In genomic region chr11:74828965-74829550, GRCm38 (mm10) we compare ENCODE assay signal across 8 mouse cellular contexts. TPM values are rescaled to one million over a fixed set of nuclear protein-coding genes. Genes with fewer than 3 reads are reported as not detected.
A peak's percentile ranks its signal among the peaks of the same experiment; 100 is the strongest.
DNase-seq lines count a peak whose midpoint lies in the region; ATAC-seq and TF ChIP-seq lines count a peak whose summit lies in the region.

No protein-coding gene starts in this region.

- peak overlapping the region; percentile 52; the same call in 1 of the 2 replicates for H3K9ac ChIP-seq in kidney, embryonic 16.5 days (replicated peaks; ENCODE audit: low read length)
- peak overlapping the region; percentile 40 for H3K9ac ChIP-seq in hindbrain, embryonic 11.5 days (ENCODE audit: low read depth, low read length)
- no peak overlapping the region for H3K9ac ChIP-seq in midbrain, embryonic 14.5 days (replicated peaks; ENCODE audit: low read length)

- 13% methylated on average over 11 of the region's 11 CpGs for WGBS in kidney, embryonic 16.5 days
- WGBS in hindbrain, embryonic 11.5 days: 10% methylated on average over 11 of the region's 11 CpGs
- WGBS in midbrain, embryonic 14.5 days: 9% methylated on average over 11 of the region's 11 CpGs

- H3K4me1 ChIP-seq in kidney, embryonic 16.5 days (ENCODE audit: insufficient read depth, low read length): peaks cover 34% of the 10 kb centered on the region
- peaks cover 46% of the 10 kb centered on the region for H3K4me1 ChIP-seq in bone marrow macrophage, adult 2 months (ENCODE audit: control insufficient read depth, insufficient read depth, low read length)
- peaks cover 13% of the 10 kb centered on the region for H3K4me1 ChIP-seq in hindbrain, embryonic 11.5 days (replicated peaks; ENCODE audit: control insufficient read depth, insufficient read depth, low read length)
- H3K4me1 ChIP-seq in midbrain, embryonic 14.5 days (ENCODE audit: control insufficient read depth, insufficient read depth, low read length): peaks cover 12% of the 10 kb centered on the region

- H3K4me2 ChIP-seq in kidney, embryonic 16.5 days (replicated peaks; ENCODE audit: low read depth, low read length): peak overlapping the region; percentile 85
- peak overlapping the region; percentile 58 for H3K4me2 ChIP-seq in hindbrain, embryonic 11.5 days (replicated peaks; ENCODE audit: low read depth, low read length)
- peak overlapping the region; percentile 87 for H3K4me2 ChIP-seq in midbrain, embryonic 14.5 days (ENCODE audit: low read length)

- ATAC-seq in kidney, embryonic 16.5 days (ENCODE audit: low FRiP score, low TSS enrichment): no peak
- no peak for ATAC-seq in hindbrain, embryonic 11.5 days (ENCODE audit: low FRiP score)
- no peak for ATAC-seq in midbrain, embryonic 14.5 days (ENCODE audit: low FRiP score, low TSS enrichment)

- intact Hi-C loops in left cerebral cortex, postnatal 4 days (cut with DNase I): no loop called here

- no peak for DNase-seq in kidney, postnatal 36 days
- DNase-seq in hindbrain, embryonic 11.5 days (ENCODE audit: low spot score): no peak
- DNase-seq in midbrain, embryonic 14.5 days: no peak
- no peak for DNase-seq in embryo, embryonic 10.5 days (ENCODE audit: low spot score)
- no peak for DNase-seq in left cerebral cortex, postnatal 4 days
- no peak for DNase-seq in ovary, adult 18-20 months (ENCODE audit: low spot score)

- peak overlapping the region; percentile 90 for H3K4me3 ChIP-seq in kidney, embryonic 16.5 days (ENCODE audit: low read length)
- H3K4me3 ChIP-seq in bone marrow macrophage, adult 2 months (ENCODE audit: insufficient read depth, low read length): peak overlapping the region; percentile 83
- H3K4me3 ChIP-seq in hindbrain, embryonic 11.5 days (ENCODE audit: low read depth, low read length): peak overlapping the region; percentile 74
- peak overlapping the region; percentile 91 for H3K4me3 ChIP-seq in midbrain, embryonic 14.5 days (replicated peaks; ENCODE audit: low read depth, low read length)

- H3K27ac ChIP-seq in kidney, embryonic 16.5 days (ENCODE audit: low read length): peak overlapping the region; percentile 84
- peak overlapping the region; percentile 95 for H3K27ac ChIP-seq in bone marrow macrophage, adult 2 months (ENCODE audit: insufficient read depth, low read depth, low read length)
- peak overlapping the region; percentile 89; the same call in 1 of the 2 replicates for H3K27ac ChIP-seq in hindbrain, embryonic 11.5 days (ENCODE audit: low read depth, low read length)
- 0 out of 2 replicates have a peak overlapping the region, but pooled peaks have one; percentile 93 for H3K27ac ChIP-seq in midbrain, embryonic 14.5 days (replicated peaks; ENCODE audit: low read depth, low read length)

- no peak for TF ChIP-seq CTCF in bone marrow macrophage, adult 2 months (IDR thresholded peaks at IDR 0.05; ENCODE audit: low read depth, low read length)

- no peak for TF ChIP-seq POLR2A in bone marrow macrophage, adult 2 months (IDR thresholded peaks at IDR 0.05; ENCODE audit: borderline replicate concordance, low read depth, low read length)

- H3K9me3 ChIP-seq in kidney, embryonic 16.5 days (ENCODE audit: low read length): no peaks in the 10 kb centered on the region
- H3K9me3 ChIP-seq in hindbrain, embryonic 11.5 days (ENCODE audit: control insufficient read depth, low read length): no peaks in the 10 kb centered on the region
- H3K9me3 ChIP-seq in midbrain, embryonic 14.5 days (ENCODE audit: control insufficient read depth, low read length): no peaks in the 10 kb centered on the region

- H3K27me3 ChIP-seq in kidney, embryonic 16.5 days (ENCODE audit: insufficient read depth, low read length): no peaks in the 10 kb centered on the region
- H3K27me3 ChIP-seq in hindbrain, embryonic 11.5 days (ENCODE audit: control insufficient read depth, insufficient read depth, low read length): no peaks in the 10 kb centered on the region
- H3K27me3 ChIP-seq in midbrain, embryonic 14.5 days (ENCODE audit: control insufficient read depth, insufficient read depth, low read length): no peaks in the 10 kb centered on the region

- peaks cover 4% of the 10 kb centered on the region; the same call in 1 of the 2 replicates for H3K36me3 ChIP-seq in kidney, embryonic 16.5 days (ENCODE audit: insufficient read depth, low read length)
- no peaks in the 10 kb centered on the region for H3K36me3 ChIP-seq in hindbrain, embryonic 11.5 days (ENCODE audit: control insufficient read depth, insufficient read depth, low read length)
- H3K36me3 ChIP-seq in midbrain, embryonic 14.5 days (ENCODE audit: control insufficient read depth, insufficient read depth, low read length): no peaks in the 10 kb centered on the region

RNA-seq across cellular contexts. Expression of gene Mnt, which starts 1.7 kb away (rescaled TPM):
- polyA plus RNA-seq in kidney, embryonic 16.5 days (2015; fragmentation: Nextera tagmentation; extraction: Ambion mirVana): 4.7 and 4.8 TPM in 2 replicates
- 26.2 and 29.9 TPM in 2 replicates for polyA plus RNA-seq in bone marrow macrophage, adult 2 months (2012; ENCODE audit: insufficient read depth, insufficient read length, missing spikeins)
- 4.8 and 5.0 TPM in 2 replicates for polyA plus RNA-seq in hindbrain, embryonic 11.5 days (2014; fragmentation: Nextera tagmentation; extraction: Ambion mirVana)
- 9.8 and 10.3 TPM in 2 replicates for polyA plus RNA-seq in midbrain, embryonic 14.5 days (2014; fragmentation: Nextera tagmentation; extraction: Ambion mirVana)
- total RNA-seq in left cerebral cortex, postnatal 4 days (2021): 10 to 100 TPM; 36.7 to 36.8 TPM

RNA-seq across cellular contexts. Expression of gene Mettl16, which starts 58.4 kb away (rescaled TPM):
- 53.3 and 59.4 TPM in 2 replicates for polyA plus RNA-seq in kidney, embryonic 16.5 days (2015; fragmentation: Nextera tagmentation; extraction: Ambion mirVana)
- polyA plus RNA-seq in bone marrow macrophage, adult 2 months (2012; ENCODE audit: insufficient read depth, insufficient read length, missing spikeins): 8.9 and 9.2 TPM in 2 replicates
- 45.0 and 46.8 TPM in 2 replicates for polyA plus RNA-seq in hindbrain, embryonic 11.5 days (2014; fragmentation: Nextera tagmentation; extraction: Ambion mirVana)
- 34.4 and 41.1 TPM in 2 replicates for polyA plus RNA-seq in midbrain, embryonic 14.5 days (2014; fragmentation: Nextera tagmentation; extraction: Ambion mirVana)
- total RNA-seq in left cerebral cortex, postnatal 4 days (2021): 10 to 100 TPM; 23.0 to 25.5 TPM
